Mouse (Mus musculus) ES-Bruce4 (cell line): ENCODE measurements around the gene Wsb2. TPM values are rescaled to one million over a fixed set of nuclear protein-coding genes. Genes with fewer than 3 reads are reported as not detected.
A peak's percentile ranks its signal among the peaks of the same experiment; 100 is the strongest.
"Not testable (repeated sequence)": the region's sequence is repeated elsewhere in the genome, so short reads cannot be mapped to it uniquely, and the experiment has no call there.

Source experiments
- H3K27ac ChIP-seq: 2 replicates; pipeline ENCODE4 v1.5.1; 2012; ENCODE audit warnings: low read length, inconsistent platforms; ENCODE audit not compliant: insufficient read depth
- H3K27me3 ChIP-seq: 2 replicates; pipeline ENCODE4 v1.6.1; 2012; ENCODE audit warnings: mild to moderate bottlenecking, low read length, inconsistent platforms; ENCODE audit not compliant: control insufficient read depth, poor library complexity, insufficient read depth, severe bottlenecking
- H3K36me3 ChIP-seq: 2 replicates; pipeline ENCODE4 v1.6.1; 2012; ENCODE audit warnings: inconsistent platforms, mild to moderate bottlenecking, low read length, moderate library complexity; ENCODE audit not compliant: control insufficient read depth, poor library complexity, insufficient read depth, severe bottlenecking
- H3K4me1 ChIP-seq: one replicate; pipeline ENCODE4 v1.8.1; 2011; ENCODE audit warnings: low read length; ENCODE audit not compliant: control insufficient read depth, insufficient read depth
- H3K4me3 ChIP-seq: 2 replicates; pipeline ENCODE4 v1.5.1; 2011; ENCODE audit warnings: low read depth, mild to moderate bottlenecking, low read length
- H3K9ac ChIP-seq: 2 replicates; pipeline ENCODE4 v1.6.1; 2012; ENCODE audit warnings: low read depth, mild to moderate bottlenecking, inconsistent platforms; ENCODE audit not compliant: poor library complexity, severe bottlenecking
- H3K9me3 ChIP-seq: replicated peaks from 2 replicates; pipeline ENCODE4 v1.6.1; 2012; ENCODE audit warnings: mild to moderate bottlenecking, low read length, inconsistent platforms; ENCODE audit not compliant: control insufficient read depth, poor library complexity, insufficient read depth, severe bottlenecking
- CTCF ChIP-seq: IDR thresholded peaks from one replicate; pipeline ENCODE4 v1.8.1; 2011; ENCODE audit warnings: low read depth, low read length
- EP300 ChIP-seq: IDR thresholded peaks from 2 replicates; pipeline ENCODE4 v1.6.1; 2011; ENCODE audit warnings: low read depth, low read length; ENCODE audit not compliant: insufficient read depth
- POLR2A ChIP-seq: IDR thresholded peaks from one replicate; pipeline ENCODE4 v1.8.1; 2011; ENCODE audit warnings: low read length; ENCODE audit not compliant: insufficient read depth
- polyA plus RNA-seq: library from polyadenylated mRNA; stranded (reverse); fragments of >200 nt; gene quantifications from 2 replicates; pipeline ENCODE4 v1.2.4, GENCODE M21; 2011; ENCODE audit warnings: low read depth; ENCODE audit not compliant: missing spikeins, insufficient read depth, insufficient read length

The Wsb2 gene
- polyA plus RNA-seq, 1 experiment, result 49.5 TPM

- H3K4me1 ChIP-seq, result peaks cover 9% of the 10 kb centered on the region
- no peaks in the 10 kb centered on the region for H3K36me3 ChIP-seq
- peak overlapping the region; percentile 95 for H3K27ac ChIP-seq
- H3K9me3 ChIP-seq, result peaks cover 35% of the 10 kb centered on the region
- TF ChIP-seq EP300 (no peak), CTCF (no peak), POLR2A (no peak)
- H3K9ac ChIP-seq, result no peak overlapping the region
- H3K4me3 ChIP-seq, result no peak overlapping the region
- no peaks in the 10 kb centered on the region for H3K27me3 ChIP-seq
These were observed 38.7 kb downstream of the Wsb2 start for GRCm38 (mm10) chr5:117395834-117396233.

DNA sequence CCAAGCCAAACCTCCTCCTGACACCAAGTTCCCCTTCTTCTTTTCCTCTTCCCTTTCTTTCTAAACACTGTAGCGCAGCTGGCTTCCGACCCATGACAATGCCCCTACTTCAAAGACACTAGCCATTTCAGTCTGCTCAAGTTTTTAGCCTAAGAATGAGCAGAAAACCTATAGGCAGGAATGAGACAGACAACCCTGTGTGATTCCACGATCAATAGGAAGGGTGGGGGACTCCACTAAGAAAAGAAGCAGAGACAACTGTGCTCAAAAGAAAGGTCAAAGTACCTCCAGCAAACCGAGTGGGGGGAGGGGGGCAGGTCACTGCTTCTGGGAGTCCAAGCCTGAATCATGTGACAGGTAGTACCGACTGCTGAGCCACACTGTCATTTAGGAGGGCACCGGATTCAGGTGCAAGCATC, 39.5 kb downstream of the Wsb2 start:
- Histone ChIP-seq H3K4me3 (no peak overlapping the region), H3K9me3 (peaks cover 28% of the 10 kb centered on the region), H3K27me3 (no peaks in the 10 kb centered on the region), H3K4me1 (peaks cover 9% of the 10 kb centered on the region), H3K36me3 (no peaks in the 10 kb centered on the region), H3K9ac (peak overlapping the region; percentile 49; the same call in 1 of the 2 replicates), H3K27ac (peak overlapping the region; percentile 95)
- TF ChIP-seq EP300 (peak; percentile 97), CTCF (no peak), POLR2A (no peak)

GRCm38 (mm10) chr5:117397371-117397770, 40.3 kb downstream of the Wsb2 start:
- peaks cover 20% of the 10 kb centered on the region for H3K9me3 ChIP-seq
- H3K4me3 ChIP-seq, result peak overlapping the region; percentile 38
- peak overlapping the region; percentile 49 for H3K9ac ChIP-seq
- no peaks in the 10 kb centered on the region for H3K27me3 ChIP-seq
- H3K4me1 ChIP-seq, result peaks cover 9% of the 10 kb centered on the region
- H3K36me3 ChIP-seq, result no peaks in the 10 kb centered on the region
- no peak for TF ChIP-seq EP300
- TF ChIP-seq CTCF, result no peak
- TF ChIP-seq POLR2A, result no peak
- H3K27ac ChIP-seq, result peak overlapping the region; percentile 95

GRCm38 (mm10) chr5:117398007-117398550, 41.0 kb downstream of the Wsb2 start:
- H3K27me3 ChIP-seq, result no peaks in the 10 kb centered on the region
- H3K4me1 ChIP-seq, result peaks cover 9% of the 10 kb centered on the region
- TF ChIP-seq POLR2A (no peak), CTCF (no peak), EP300 (peak; percentile 62; the same call in 1 of the 2 replicates)
- no peaks in the 10 kb centered on the region for H3K36me3 ChIP-seq
- H3K9me3 ChIP-seq, result peaks cover 13% of the 10 kb centered on the region
- peak overlapping the region; percentile 49 for H3K9ac ChIP-seq
- peak overlapping the region; percentile 96 for H3K27ac ChIP-seq
- H3K4me3 ChIP-seq, result peak overlapping the region; percentile 28

- Histone ChIP-seq H3K4me1 (peaks cover 9% of the 10 kb centered on the region), H3K9me3 (peaks cover 1% of the 10 kb centered on the region; the same call in 1 of the 2 replicates), H3K27ac (peak overlapping the region; percentile 96), H3K9ac (no peak overlapping the region), H3K36me3 (no peaks in the 10 kb centered on the region), H3K27me3 (no peaks in the 10 kb centered on the region), H3K4me3 (no peak overlapping the region)
- no peak for TF ChIP-seq CTCF
- no peak for TF ChIP-seq POLR2A
- TF ChIP-seq EP300, result no peak
These were observed 42.2 kb downstream of the Wsb2 start for GRCm38 (mm10) chr5:117399281-117399680.

DNA sequence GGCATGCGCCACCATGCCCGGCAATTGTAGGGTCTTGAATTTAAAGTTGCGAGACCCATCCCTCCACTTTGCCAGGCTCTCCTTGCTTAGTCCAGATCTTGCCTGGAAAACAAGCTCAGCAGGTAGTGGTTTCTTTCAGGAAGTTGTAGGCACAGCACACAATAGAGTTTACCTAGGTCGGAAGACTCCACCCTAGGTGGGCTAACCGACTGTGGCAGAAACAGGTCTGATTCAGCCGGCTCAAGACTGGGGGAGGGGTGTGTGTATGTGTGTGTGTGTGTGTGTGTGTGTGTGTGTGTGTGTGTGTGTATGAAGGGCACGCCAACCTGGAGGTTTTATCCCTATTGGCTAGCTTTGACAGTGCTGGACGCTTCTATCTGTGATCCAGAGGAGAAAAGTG, 46.5 kb downstream of the Wsb2 start:
- Histone ChIP-seq H3K27me3 (no peaks in the 10 kb centered on the region), H3K4me3 (no peak overlapping the region), H3K9ac (peak overlapping the region; percentile 54), H3K27ac (peak overlapping the region; percentile 94), H3K36me3 (no peaks in the 10 kb centered on the region), H3K4me1 (no peaks in the 10 kb centered on the region), H3K9me3 (peaks cover 5% of the 10 kb centered on the region; the same call in 1 of the 2 replicates)
- TF ChIP-seq CTCF, result no peak
- peak; percentile 98 for TF ChIP-seq EP300

DNA sequence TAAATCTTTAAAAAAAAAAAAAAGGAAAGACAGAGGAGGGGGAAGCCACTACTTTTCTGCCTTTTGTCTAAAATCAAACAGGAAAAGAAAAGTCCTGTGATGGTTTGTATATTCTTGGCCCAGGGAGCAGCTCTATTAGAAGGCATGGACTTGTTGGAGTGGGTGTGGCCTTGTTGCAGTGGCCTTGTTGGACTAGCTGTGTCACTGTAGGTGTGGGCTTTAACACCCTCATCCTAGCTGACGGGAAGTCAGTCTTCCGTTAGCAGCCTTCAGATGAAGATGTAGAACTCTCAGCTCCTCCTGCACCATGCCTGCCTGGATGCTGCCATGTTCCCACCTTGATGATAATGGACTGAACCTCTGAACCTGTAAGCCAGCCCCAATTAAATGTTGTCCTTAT, 47.6 kb downstream of the Wsb2 start:
- not testable (repeated sequence) for H3K9ac ChIP-seq, H3K27ac ChIP-seq, H3K27me3 ChIP-seq, H3K36me3 ChIP-seq, H3K4me3 ChIP-seq, H3K9me3 ChIP-seq, H3K4me1 ChIP-seq
